In the genomic region with DNA sequence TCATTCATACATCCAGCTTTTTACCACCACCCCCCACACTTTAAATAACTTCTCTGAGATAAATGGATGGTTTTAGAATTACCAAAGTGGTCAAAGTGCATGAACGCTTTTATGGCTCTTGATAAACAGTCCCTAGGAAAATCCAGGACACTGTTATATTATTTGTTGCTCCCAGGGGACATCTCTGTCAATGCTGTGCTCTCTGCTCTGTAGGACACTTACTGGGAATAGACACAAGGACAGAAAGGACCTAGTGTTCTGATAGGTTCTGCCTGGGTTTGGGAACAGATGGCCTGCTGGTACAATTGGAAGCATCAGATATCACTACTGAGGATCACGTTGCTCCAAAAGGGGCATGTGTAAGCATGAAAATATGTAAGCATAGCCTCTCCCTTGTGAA, we compare ENCODE assay signal across 18 mouse cellular contexts.
DNase-seq lines count a peak whose midpoint lies in the region; ATAC-seq and TF ChIP-seq lines count a peak whose summit lies in the region.
"Had no signal": no experiment of that assay in that cellular context is flagged by ENCODE, and none has a peak within 500 bp of the region (broad histone marks: within the 10 kb centered on the region; RNA-seq: fewer than 3 reads in every experiment).

No protein-coding gene starts in this region.

- intact Hi-C loops in gastrocnemius, adult 2 months (cut with DNase I) = no loop called here

- no peak overlapping the region for H3K9ac ChIP-seq in forebrain, embryonic 15.5 days (replicated peaks)
- H3K9ac ChIP-seq: embryonic facial prominence, embryonic 12.5 days; forebrain, postnatal 0 days; hindbrain, embryonic 15.5 days; liver, postnatal 0 days had no signal

- no peak for ATAC-seq in forebrain, embryonic 15.5 days (replicated peaks)
- ATAC-seq: forebrain, postnatal 0 days; liver, postnatal 0 days had no signal

- WGBS in forebrain, embryonic 15.5 days = 72% methylated on average over 2 of the region's 2 CpGs

- H3K4me2 ChIP-seq in forebrain, embryonic 15.5 days (replicated peaks) = no peak overlapping the region
- H3K4me2 ChIP-seq: embryonic facial prominence, embryonic 12.5 days; heart, embryonic 11.5 days; hindbrain, embryonic 15.5 days had no signal

- no peaks in the 10 kb centered on the region for H3K9me3 ChIP-seq in forebrain, embryonic 15.5 days
- H3K9me3 ChIP-seq: embryonic facial prominence, embryonic 12.5 days; hindbrain, embryonic 15.5 days had no signal

- H3K4me3 ChIP-seq in gastrocnemius, adult 2 months = no peak overlapping the region
- H3K4me3 ChIP-seq in layer of hippocampus, adult 2 months = no peak overlapping the region
- no peak overlapping the region for H3K4me3 ChIP-seq in forebrain, embryonic 15.5 days
- H3K4me3 ChIP-seq: embryonic facial prominence, embryonic 12.5 days; hindbrain, embryonic 15.5 days had no signal

- no peak for DNase-seq in gastrocnemius, adult 2 months
- DNase-seq in gastrocnemius, postnatal 25 days = no peak
- peak; percentile 7 to 18 for DNase-seq in layer of hippocampus, adult 2 months (ENCODE audit: low spot score in 2 of 2)
- DNase-seq in layer of hippocampus, adult 9-10 months (ENCODE audit: low spot score) = no peak
- peak; percentile 36 for DNase-seq in embryo, embryonic 11 days
- DNase-seq in skeletal muscle tissue, adult 2 months (ENCODE audit: low read depth, low spot score) = peak; percentile 5
- DNase-seq: forebrain, postnatal 0 days; gastrocnemius, postnatal 10 days; heart, postnatal 36 days; kidney, adult 8-10 months; liver; liver, postnatal 0 days; lung, postnatal 14 days; thymus, postnatal 25 days had no signal

- H3K27ac ChIP-seq in gastrocnemius, adult 2 months = peak overlapping the region; percentile 28; the same call in 1 of the 2 replicates
- peak overlapping the region; percentile 32; the same call in 1 of the 2 replicates for H3K27ac ChIP-seq in layer of hippocampus, adult 2 months
- H3K27ac ChIP-seq in forebrain, embryonic 15.5 days (replicated peaks) = no peak overlapping the region
- H3K27ac ChIP-seq: embryonic facial prominence, embryonic 12.5 days; hindbrain, embryonic 15.5 days had no signal

- no peak for TF ChIP-seq CTCF in gastrocnemius, adult 2 months (IDR thresholded peaks at IDR 0.05)
- no peak for TF ChIP-seq CTCF in layer of hippocampus, adult 2 months (conservative IDR thresholded peaks at IDR 0.05)

- H3K27me3 ChIP-seq in forebrain, embryonic 15.5 days = no peaks in the 10 kb centered on the region
- H3K27me3 ChIP-seq: embryonic facial prominence, embryonic 12.5 days; hindbrain, embryonic 15.5 days had no signal

- H3K4me1 ChIP-seq in forebrain, embryonic 15.5 days = peaks cover 3% of the 10 kb centered on the region; the same call in 1 of the 2 replicates
- H3K4me1 ChIP-seq: embryonic facial prominence, embryonic 12.5 days; hindbrain, embryonic 15.5 days had no signal

- no peaks in the 10 kb centered on the region for H3K36me3 ChIP-seq in forebrain, embryonic 15.5 days
- H3K36me3 ChIP-seq: embryonic facial prominence, embryonic 12.5 days; hindbrain, embryonic 15.5 days had no signal

Comparison
In these comparisons a context has a peak if more than half of its experiments do, and no peak if none do; other contexts are left out.
1. DNase-seq: peak in layer of hippocampus, adult 2 months (2 of 2), embryo, embryonic 11 days (single experiment) and skeletal muscle tissue, adult 2 months (single experiment); none in gastrocnemius, adult 2 months (single experiment), gastrocnemius, postnatal 25 days (single experiment) and layer of hippocampus, adult 9-10 months (single experiment).